Mouse (Mus musculus) lung, adult 2 months (tissue): ENCODE results near the gene Oat.

Experiments used
- CTCF ChIP-seq: fragments of 200-500 bp; IDR thresholded peaks from 2 replicates; pipeline ENCODE4 v1.5.1; 2011; ENCODE audit warnings: mild to moderate bottlenecking, low read length, control low read depth; ENCODE audit not compliant: insufficient read depth
- POLR2A ChIP-seq: fragments of 200-500 bp; IDR thresholded peaks from 2 replicates; pipeline ENCODE4 v1.6.1; 2011; ENCODE audit warnings: low read depth, mild to moderate bottlenecking, control low read depth, low read length, borderline replicate concordance; ENCODE audit errors: extremely low read depth

DNA sequence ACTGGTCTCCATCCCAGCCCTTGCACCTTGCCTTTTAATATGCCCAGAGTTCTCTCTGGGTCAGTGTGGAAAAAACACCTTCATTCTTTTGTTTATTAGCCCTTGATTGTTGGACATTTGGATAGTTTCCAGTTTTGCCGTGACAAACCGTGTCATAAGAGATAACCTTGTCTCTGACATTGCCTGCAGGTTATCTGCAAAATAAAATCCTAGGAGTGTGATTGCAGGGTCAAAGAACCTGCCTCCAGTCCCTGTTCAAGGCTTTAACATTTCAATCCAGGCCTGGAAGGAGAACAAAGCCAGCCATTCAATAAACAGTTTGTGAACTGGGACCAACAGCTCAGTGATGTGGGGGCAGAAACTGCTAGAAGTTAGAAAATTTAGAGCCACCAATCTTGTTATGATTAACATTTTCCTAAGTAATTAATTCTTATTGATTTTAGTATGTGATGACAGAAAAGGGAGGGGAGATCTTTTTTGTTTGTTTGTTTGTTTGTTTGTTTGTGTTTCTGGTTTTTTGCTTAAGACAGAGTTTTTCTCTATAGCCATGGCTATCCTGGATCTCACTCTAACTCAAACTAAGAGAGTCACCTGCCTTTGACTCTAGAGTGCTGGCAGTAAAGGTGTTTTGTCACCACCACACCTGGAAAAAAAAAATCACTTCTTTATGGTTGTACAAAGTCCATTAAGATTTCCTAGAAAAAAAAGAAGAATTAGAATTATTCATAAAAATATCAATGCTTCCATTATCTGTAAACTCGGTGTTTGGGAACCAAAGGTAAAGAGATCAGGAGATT is 9.7 kb upstream of the Oat start:
- TF ChIP-seq POLR2A: no peak
- no peak for TF ChIP-seq CTCF
